Mouse (Mus musculus) left cerebral cortex, postnatal 14 days (tissue): Measurements from ENCODE around the gene Olfr203. TPM values are rescaled to one million over a fixed set of nuclear protein-coding genes. Genes with fewer than 3 reads are reported as not detected.
"Not testable (repeated sequence)": the region's sequence is repeated elsewhere in the genome, so short reads cannot be mapped to it uniquely, and the experiment has no call there.

Experiments used
- DNase-seq, 2 experiments: peaks; one replicate each; pipeline ENCODE4 v3.0.0; 2021 to 2022; ENCODE audit warnings: low spot score in 2 of 2, mixed read lengths in 1 of 2
- intact Hi-C: fragments of 180-260 bp; cut with DNase I; formaldehyde crosslinking; loops from one replicate; pipeline ENCODE4 v1.15.1; 2025
- long read RNA-seq, 2 experiments: library from polyadenylated mRNA; stranded (forward); transcript quantifications; one replicate each; pipeline ENCODE4 v2.0.0; 2021
- total RNA-seq, 2 experiments: library from RNA; stranded (reverse); gene quantifications; 2 replicates each; pipeline ENCODE4 v1.2.3; 2021

The Olfr203 gene
- not detected for total RNA-seq
- long read RNA-seq, experiment 1 = 0 reads
- long read RNA-seq, experiment 2 = 0 reads

DNA sequence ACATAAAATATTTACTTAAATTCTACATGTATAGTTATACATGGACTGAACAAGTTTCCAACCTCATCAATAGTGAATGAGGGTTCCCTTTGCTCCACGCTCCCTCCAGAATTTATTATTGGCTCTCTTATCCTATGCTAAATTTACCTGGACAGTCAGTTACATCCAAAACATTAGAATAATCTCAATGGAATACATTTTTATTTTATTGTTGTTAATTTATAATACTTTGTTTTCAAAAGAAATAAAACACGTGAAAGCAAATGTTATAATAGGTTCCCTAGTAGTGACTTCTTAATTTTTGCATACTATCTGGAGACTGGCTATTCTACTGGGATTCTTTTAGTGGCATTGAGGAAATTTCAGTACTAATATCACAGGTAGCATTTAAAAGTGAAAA lies at the start of gene Olfr203:
Gene Olfr203, plus strand, starts transcription at position 301 of the 400 bp plus-strand sequence.
- no peak for DNase-seq
- intact Hi-C loops = no loop called here

DNA sequence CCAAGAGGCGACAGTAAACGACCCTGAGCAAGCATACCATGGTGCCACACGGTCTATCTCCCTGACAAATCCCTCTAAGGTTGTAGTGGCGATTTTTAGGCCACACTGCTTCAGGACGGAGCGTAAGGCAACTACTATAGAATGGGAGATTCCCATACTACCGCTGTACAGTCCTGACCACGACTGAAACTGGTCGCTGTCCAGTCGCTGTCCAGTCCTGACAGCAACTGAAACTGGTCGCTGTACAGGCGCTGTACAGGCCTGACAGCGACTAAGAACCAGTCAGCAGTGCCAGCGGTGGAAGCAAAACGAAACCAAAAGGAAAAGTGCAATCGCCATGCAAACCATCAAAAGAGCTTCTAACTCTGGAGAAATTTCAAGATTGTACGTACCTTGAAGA lies 49.0 kb upstream of the Olfr203 start:
- no peak for DNase-seq
- intact Hi-C loops = no loop called here

- intact Hi-C loops, DNase-seq: not testable (repeated sequence)
Measured at GRCm38 (mm10) chr16:59269097-59269496, 29.6 kb upstream of the Olfr203 start.

GRCm38 (mm10) chr16:59272532-59272931 lies 26.1 kb upstream of the Olfr203 start, which contains the start of gene Olfr201:
TSS of gene Olfr201 (minus strand) at chr16:59272632.
- DNase-seq, intact Hi-C loops: not testable (repeated sequence)

DNA sequence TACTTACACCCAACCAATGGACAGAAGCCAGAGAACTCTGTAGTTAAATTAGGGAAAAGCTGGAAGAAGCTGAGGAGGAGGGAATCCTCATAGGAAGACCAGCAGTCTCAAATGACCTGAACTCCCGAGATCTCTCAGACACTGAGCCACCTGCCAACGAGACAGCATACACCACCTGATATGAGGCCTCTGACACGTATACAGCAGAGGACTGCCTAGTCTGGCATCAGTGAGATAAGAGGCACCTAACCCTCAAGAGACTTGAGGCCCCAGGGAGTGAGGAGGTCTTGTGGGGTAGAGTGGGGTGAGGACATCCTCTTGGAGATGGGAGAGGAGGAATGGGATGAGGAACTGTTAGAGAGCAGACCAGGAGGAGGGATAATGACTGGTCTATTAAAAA lies 18.1 kb upstream of the Olfr203 start:
- intact Hi-C loops = no loop called here
- DNase-seq = no peak

GRCm38 (mm10) chr16:59283476-59283875 lies 15.2 kb upstream of the Olfr203 start:
- DNase-seq = no peak
- intact Hi-C loops = no loop called here

GRCm38 (mm10) chr16:59286693-59287092 lies 12.0 kb upstream of the Olfr203 start, which contains the start of gene Olfr202:
TSS of gene Olfr202 (minus strand) at chr16:59286793.
- intact Hi-C loops = no loop called here
- DNase-seq = no peak

- DNase-seq, intact Hi-C loops: not testable (repeated sequence)
Measured at GRCm38 (mm10) chr16:59287576-59287975, 11.1 kb upstream of the Olfr203 start.

- no peak for DNase-seq
- intact Hi-C loops = no loop called here
Measured at GRCm38 (mm10) chr16:59318148-59318547, 19.5 kb downstream of the Olfr203 start, which contains the start of gene Olfr204. TSS of gene Olfr204 (minus strand) at chr16:59318248.

DNA sequence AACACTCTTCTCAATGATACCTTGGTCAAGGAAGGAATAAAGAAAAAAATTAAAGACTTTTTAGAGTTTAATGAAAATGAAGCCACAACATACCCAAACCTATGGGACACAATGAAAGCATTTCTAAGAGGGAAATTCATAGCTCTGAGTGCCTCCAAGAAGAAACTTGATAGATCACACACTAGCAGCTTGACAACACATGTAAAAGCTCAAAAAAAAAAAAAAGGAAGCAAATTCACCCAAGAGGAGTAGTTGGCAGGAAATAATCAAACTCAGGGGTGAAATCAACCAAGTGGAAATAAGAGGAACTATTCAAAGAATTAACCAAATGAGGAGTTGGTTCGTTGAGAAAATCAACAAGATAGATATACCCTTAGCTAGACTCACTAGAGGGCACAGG lies 24.6 kb downstream of the Olfr203 start:
- intact Hi-C loops = not testable (repeated sequence)

DNA sequence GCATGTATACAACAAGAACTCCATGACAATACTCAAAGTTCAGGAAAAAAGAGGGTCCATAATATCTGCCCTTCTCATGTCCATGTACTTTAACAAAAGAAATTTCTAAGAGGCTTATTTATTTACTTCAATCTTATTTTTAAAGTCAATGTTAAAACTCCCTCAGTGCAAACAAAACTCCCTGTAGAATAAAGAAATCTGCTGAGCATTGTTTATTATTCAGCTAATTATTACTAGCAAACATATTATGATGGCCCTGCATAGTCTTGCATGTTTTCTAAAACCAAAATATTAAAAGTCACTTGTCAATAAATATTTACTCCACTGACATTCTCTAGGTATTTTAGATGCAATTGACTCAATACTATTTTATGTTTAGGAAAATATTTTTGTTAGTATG lies 32.4 kb downstream of the Olfr203 start, which contains the start of gene Olfr205:
Gene Olfr205, minus strand, starts transcription at position 101 of the 400 bp plus-strand sequence.
- DNase-seq = no peak
- intact Hi-C loops = no loop called here

More for the DNA sequence above, 24.6 kb downstream of the Olfr203 start:
- not testable (repeated sequence) for DNase-seq

- intact Hi-C loops = no loop called here
- no peak for DNase-seq
Measured at GRCm38 (mm10) chr16:59349146-59349545, 50.5 kb downstream of the Olfr203 start, which contains the start of gene Olfr206. TSS of gene Olfr206 (minus strand) at chr16:59349246.

Other genes with a start within 250 kb of the Olfr203 start
- not detected for gene Olfr190, start 220.9 kb upstream of the Olfr203 start, total RNA-seq
- gene Olfr191, start 209.1 kb upstream of the Olfr203 start, total RNA-seq = not detected
- not detected for gene Olfr193, start 187.0 kb upstream of the Olfr203 start, total RNA-seq
- not detected for gene Olfr194, start 177.8 kb upstream of the Olfr203 start, total RNA-seq
- not detected for gene Olfr195, start 151.8 kb upstream of the Olfr203 start, total RNA-seq
- gene Olfr196, start 128.4 kb upstream of the Olfr203 start, total RNA-seq = not detected
- not detected for gene Olfr198, start 95.3 kb upstream of the Olfr203 start, total RNA-seq
- not detected for gene Olfr199, start 79.1 kb upstream of the Olfr203 start, total RNA-seq
- not detected for gene Olfr201, start 26.2 kb upstream of the Olfr203 start, total RNA-seq
- gene Olfr202, start 12.1 kb upstream of the Olfr203 start, total RNA-seq = not detected
- under 1 TPM in 1 of 2 experiments, not detected in 1; 0.07 TPM for gene Olfr204, start 19.4 kb downstream of the Olfr203 start, total RNA-seq
- gene Olfr205, start 32.3 kb downstream of the Olfr203 start, total RNA-seq = not detected
- gene Olfr206, start 50.4 kb downstream of the Olfr203 start, total RNA-seq = not detected
- gene Olfr209, start 65.1 kb downstream of the Olfr203 start, total RNA-seq = not detected
- under 1 TPM in 1 of 2 experiments, not detected in 1; 0.11 TPM for gene Gabrr3, start 108.5 kb downstream of the Olfr203 start, total RNA-seq
- 10 to 100 TPM; 10.4 to 10.7 TPM for gene Riox2, start 172.9 kb downstream of the Olfr203 start, total RNA-seq